Mouse (Mus musculus) heart, postnatal 4 days (tissue): ENCODE results near the gene Hdac4. TPM values are rescaled to one million over a fixed set of nuclear protein-coding genes. Genes with fewer than 3 reads are reported as not detected.

Experiments used
- DNase-seq: peaks from one replicate; pipeline ENCODE4 v3.0.0; 2021
- total RNA-seq, 2 experiments: library from RNA; stranded (reverse); gene quantifications; 2 replicates each; pipeline ENCODE4 v1.2.3; 2021

The Hdac4 gene
- total RNA-seq, 2 experiments from 2014 or later: 33.3 to 36.3 TPM

DNA sequence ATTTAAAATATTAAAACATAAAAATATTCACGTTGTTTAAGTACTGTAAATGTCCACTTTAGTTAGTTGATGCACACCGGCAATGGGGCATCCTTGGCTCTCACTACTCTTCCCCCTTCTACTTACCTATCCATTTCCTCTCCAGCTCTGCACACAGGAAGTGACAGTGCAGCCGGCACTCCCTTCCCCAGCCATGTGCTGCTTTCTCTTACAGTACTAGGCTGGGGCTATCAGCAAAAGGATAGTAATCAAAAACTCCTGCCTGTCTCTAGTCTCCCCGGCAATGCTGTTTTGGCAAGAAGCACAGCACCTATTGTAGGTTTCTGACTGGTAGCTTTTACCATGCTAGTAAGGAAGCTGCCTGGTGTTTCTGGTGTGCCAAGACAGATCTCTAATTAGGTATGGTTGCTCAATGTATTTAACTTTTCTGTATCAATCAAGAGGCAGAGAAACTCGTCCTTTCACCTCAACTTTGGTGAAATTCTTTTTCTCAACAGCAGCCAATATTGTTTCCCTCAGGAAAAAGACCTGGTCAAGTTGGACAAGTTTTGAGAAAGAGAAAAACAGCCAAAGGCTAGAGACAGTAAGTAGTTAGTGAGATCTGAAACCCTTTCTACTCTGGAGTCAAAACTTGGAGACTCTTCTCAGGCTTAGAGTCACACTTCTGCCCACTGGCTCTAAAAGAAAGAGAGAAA lies 136.6 kb downstream of the Hdac4 start:
- no peak for DNase-seq

DNA sequence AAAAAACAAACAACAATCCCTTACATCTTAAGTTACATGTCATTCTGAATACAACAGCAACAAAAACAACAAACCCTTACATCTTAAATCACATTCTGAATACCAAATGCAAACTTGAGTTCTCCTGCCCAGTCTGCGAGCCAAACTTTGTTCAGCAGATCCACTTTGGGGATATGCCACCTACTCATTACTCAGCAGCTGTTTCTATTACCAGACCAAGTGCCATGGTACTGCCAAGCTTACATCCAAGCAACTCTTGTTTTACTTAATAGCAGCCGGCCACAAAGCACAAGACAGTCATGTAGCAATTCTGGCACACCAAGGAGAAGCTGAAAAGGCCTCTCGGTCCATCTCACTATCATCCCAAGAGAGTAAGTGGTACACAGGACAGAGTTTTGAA lies 138.4 kb downstream of the Hdac4 start:
- no peak for DNase-seq

DNA sequence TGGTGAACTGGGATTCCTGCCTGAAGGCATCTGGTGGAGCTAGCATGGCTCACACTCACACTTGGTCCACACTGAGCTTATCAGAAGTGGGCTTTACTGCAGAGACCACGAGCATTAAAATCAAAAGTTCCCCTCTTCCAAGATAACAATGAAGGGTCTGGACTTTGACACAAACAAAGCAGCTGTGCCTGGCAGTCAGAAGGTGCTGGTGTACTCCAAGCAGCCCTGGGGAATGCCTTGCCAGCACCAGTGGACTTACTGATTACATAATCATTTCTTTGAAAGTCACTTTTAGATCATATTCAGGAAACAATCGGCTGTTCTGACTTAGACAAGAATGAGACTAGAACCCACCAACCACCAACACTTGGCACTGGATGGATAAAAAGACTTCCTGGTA lies 140.3 kb downstream of the Hdac4 start:
- DNase-seq: no peak

DNA sequence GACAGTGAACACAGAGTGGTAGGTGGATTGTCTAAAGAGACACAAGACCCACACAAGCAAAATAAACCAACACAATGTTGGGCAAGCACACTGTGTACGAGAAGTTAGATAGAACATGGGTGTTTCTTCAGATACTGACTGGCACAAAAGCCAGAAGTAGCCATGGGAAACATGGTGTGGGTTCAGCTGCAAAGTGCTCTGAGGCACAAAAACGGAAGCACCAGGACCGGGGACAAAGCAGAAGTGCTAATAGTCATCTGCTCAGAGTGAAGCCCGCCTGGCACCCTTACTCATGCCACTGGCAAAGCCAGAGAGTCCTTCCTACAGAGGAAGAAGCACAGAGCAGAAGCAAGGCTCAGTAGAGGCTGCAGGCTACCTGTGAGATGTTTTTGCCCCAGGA lies 143.3 kb downstream of the Hdac4 start:
- DNase-seq: no peak

DNA sequence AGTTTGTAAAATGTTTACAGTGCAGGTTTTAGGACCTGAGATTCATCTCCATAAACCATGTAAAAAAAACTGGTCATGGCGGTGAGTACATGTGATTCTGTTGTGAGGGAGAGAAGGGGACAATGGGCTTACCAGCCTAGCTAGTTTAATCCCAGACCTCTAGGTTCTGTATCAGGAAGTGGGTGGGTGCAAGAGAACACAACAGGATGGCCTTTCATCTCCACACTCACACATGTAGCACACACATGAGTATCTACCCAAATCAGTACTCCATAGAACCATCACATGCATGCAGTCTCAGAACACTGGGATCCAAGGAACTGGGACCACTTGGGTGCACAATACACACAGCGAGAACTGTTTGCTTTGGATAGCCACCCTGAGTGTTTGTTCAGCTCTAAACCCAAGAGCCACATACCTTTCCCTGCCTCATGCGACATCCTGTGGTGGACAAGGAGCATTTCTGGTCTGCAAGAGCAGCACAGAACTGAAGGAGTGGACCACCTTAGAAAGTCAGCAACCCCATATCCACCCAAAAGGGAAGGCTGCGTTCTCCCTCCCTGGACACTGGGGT lies 143.9 kb downstream of the Hdac4 start:
- DNase-seq: no peak

DNA sequence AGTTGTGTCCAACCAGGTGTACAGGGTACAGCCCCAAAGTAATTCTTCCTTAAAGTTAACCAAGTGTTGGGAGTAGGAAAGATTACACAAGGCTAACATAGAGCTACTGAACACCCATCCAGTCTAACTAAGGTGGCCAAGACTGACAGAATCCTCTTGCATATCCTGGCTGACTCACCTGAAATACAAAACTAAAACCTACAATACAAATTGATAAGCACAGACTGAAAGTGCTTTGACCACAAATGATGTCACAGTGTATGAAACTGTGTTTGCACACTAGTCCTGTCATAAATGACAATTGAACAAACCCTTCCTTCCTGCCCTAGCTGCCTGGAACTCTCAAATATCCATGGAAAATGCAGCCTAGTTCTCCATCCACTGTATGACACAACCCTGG lies 144.5 kb downstream of the Hdac4 start:
- DNase-seq: no peak

DNA sequence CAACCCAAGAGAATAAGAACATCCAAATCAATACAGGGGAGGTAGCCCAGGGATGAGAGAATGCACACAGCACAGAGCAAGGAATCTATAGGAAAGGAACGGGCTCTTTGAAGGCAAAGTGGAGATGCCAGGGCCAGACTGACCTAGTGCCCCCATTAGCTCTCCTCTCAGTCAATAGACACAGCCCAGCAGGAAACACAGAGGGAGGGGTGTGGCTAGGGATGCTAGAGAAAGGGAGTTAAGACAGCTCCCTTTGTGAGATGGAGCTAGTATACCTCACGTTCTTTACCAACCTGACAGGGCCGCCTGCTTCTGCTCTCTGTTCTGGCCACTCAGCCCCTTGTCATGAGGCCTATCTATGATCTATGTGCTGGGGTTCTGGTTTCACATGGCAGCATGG lies 144.9 kb downstream of the Hdac4 start:
- no peak for DNase-seq

DNA sequence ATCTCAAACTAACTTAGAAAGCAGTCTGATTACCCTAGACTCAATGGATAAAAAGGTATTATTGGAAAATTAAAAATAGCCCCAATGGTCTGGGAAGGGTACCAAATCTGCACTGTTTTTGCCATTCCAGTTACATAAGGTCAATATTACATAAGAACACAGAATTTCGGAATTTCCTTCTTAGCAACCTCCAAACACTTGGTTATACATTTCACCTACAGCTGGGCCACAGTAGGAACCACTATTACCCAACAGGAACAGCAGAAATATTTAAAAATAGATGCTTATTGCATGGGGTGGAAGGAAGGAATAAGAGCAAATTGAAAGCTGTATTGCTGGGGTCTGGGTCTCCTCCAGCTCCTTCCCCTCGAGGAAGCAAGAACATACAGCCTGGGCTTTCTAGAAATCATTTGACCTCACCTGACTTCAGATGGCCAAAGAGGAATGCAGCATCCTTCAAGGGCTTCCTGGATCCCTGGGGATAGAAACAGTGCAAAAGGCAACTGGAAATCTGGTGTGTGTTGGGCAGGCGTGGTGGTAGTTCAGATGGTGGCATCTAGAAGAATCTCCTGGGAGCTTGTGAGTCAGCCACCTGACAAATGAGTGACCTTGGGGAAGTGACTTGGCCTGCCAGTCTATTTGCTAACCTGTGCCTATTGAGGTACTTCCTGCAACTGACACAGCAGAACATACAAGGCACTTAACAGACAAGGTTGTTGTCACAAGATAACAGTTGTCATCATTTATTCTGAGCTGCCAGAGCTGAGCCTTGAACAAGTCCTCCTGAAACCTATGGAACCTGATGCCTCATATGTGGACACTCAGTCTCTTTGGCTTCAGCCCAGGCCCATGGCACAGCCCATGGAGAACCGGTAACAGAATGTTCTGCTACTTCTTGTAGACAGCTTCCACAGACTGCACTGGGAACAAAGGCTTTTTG lies 146.8 kb downstream of the Hdac4 start:
- no peak for DNase-seq

DNA sequence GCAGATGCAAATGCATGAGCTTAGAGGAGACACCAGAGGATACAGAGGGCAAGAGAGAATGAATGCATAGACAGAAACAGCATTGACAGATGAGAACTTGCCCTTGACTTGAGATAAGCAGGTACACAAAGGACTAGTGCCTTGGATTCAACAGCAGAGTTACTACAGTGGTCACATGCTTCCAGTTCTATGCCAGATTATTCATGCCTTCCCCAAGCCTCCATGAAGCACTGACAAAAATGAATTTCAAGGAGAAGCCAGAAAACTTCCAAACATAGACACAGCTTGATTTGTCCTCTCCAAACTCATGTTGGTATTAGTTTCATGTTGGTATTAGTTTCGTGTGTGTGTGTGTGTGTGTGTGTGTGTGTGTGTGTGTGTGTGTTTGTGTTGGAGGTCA lies 149.8 kb downstream of the Hdac4 start:
- DNase-seq: no peak

DNA sequence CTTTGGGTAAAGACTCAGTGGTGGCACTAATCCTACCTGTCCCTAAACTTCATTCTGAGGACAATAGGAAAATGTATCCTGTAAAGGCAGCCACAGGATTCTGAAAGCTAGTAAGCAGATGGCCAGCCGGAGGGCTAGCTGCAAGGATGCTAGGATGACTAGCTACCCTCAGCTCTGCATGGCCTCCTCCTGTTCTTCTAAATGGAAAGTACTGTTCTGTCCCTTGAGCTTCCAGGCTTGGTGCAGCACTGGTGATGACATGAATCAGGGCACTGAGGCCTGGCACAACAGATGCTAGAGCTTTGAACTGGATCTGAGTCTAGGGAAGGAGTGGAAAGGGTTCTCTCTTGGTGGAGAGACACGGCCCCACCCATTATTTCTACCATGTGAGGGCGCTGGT lies 150.6 kb downstream of the Hdac4 start:
- DNase-seq: no peak

DNA sequence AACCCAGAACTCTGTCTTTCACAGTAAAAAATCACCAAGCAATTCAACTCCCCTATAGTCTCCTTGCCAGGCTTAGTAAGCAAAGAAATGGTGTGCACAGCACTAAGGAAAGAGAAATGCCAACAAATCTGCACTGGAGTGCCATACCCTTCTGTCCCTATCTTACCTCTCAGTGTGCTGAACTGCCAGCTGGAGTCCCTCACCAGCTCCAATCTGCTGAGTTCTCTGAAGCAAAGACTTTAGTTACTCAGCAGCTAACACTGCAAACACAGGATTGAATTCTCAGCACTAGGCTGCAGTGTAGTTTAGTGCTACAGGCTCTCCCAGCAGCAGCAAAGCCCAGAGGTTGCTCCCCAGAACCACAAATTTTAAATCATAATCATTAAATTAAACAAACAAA lies 151.5 kb downstream of the Hdac4 start:
- DNase-seq: no peak

DNA sequence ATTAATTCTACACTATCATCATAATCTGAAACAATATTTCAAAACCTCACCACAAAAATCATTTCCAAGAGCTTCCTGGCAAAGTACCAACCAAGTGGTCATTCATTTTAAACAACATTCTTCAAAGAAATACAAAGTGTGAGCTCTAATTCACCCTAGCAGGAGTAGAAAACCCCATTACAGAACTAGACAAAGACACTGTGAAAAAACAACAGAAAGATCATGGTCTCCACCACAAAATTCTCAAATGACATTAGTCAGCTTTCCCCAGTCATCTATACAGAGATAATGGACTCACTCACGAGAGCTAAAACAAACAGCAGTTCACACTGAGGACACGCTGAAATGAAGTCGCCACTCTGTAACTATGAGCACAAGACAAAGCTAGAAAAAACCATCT lies 153.4 kb downstream of the Hdac4 start:
- DNase-seq: no peak

DNA sequence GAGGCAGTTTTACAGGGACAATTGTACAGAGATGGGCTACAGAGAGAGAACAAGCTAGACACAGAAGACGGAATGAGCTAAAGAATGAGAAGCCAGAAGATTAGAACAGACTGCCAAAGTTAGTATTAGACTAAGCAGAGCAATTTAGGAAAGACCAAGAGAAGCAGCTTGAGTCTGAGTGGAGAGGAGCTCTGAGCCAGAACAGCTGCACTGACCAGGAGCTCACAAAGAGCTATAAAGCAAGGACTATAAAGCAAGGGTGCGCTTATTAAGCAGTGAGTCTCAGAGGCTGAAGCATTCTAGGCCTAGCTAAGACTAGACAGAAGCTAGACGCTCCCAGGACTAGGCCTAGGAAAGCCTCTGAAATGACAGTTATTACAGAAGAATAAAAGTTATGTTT lies 154.2 kb downstream of the Hdac4 start:
- DNase-seq: no peak

DNA sequence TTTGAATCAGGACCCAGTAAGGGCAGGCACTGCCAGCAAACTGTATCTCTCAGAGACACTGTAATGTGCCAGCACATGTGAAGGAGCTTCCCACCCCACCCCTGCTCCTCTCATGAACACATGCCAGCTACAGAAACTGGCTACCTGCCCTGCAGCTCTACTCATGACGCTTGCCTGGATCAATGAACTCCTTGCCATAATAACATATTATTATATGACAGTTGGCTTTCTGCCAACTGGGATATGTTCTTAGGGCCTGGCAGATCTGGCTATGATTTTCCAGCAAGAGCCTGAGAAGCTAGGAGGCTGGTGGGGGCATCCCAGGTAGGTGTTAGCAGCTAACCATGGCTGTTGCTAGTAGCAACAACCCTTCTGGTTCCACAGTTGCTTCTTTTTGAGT lies 156.8 kb downstream of the Hdac4 start:
- DNase-seq: no peak

DNA sequence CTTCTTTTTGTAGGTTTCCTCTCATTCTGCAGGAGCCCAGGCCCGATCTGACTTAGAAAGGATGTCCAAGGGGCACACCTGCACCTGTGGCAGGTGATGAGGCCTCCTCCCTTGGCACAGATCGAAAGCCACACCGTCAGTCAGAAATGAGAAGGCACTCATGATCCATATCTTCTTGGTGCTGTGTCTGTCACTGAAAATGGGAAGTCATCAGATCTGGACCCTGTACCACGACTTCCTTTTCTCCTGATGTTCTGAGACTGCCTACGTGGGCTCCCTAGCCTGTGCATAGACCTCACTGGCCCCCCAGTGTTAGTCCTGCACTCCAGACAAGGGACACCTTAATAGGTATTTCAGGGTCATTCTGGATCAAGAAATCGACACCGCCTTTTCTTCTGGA lies 158.5 kb downstream of the Hdac4 start:
- DNase-seq: no peak

DNA sequence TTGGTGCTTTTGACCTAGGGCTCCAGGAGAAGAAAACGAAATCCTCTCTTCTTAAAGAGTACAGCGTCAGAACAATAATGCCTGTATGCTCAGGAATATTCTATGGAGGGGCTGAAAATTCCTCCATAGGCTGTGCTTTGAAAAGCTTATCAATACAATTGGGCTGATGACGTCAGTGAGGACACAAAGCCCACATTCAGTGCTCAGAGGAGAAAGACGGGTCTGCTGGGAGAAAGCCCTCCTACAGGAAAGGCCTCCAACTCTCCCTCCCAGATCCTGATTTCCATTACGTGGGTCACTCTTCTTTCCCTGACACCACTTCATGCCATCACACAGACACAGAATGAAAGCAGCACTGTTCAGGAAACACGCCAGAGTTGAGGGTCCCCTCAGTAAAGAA lies 159.7 kb downstream of the Hdac4 start:
- no peak for DNase-seq

DNA sequence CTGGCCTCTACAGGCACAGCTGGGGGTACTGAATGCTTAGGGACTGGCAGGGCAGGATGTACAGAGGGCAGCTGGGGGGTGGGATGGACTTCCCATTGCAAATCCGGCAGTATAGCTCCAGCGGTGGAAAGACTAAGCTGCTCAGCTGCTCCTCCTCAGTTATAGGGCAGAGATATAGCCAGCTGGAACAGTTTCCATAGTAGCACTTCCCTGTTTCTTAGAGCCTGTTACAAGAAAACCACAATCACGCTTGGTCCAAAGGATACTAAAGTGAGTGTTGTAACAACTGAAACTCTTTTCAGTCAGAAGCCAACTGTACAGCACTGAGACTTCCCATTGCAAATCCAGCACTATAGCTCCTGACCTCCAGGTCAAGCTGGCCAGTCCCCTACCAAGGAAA lies 161.3 kb downstream of the Hdac4 start:
- no peak for DNase-seq

DNA sequence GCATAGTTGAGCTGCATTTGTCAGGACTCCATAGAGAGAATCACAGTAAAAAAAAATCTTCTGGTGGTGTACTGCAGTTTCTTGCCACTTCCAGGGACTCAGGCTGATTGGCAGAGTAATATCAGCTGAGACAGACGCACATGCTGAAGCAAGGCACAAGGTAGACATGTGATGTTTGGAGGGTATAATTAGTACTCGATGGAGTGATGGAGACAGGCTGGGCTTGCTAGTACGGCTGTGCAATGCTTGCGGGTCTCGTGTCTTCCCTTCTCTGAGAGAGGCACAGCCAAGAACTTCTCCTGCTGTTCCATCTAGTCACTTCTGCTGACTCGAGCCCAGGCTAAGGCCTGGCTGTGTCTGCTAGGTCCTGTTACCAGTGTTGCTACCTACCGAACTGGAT lies 162.0 kb downstream of the Hdac4 start:
- DNase-seq: no peak

DNA sequence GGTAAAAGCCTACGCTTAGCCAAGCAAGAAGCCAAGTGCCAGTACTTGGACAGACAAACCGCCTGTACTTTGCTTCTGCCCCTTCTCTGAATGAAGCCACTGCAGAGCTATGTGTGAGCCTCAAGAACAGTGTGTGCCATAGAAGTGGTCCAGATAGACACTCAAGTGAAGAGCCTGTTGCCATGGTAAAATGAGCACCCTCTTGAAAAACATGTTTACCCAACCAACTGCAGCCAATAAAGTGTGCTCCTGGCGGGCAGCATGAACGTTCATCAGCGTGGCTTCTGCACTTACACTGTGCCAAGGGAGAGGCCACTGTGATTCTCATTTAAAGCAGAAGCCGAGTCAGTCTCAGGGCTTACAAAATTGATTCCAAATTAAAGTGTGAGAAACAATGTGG lies 165.0 kb downstream of the Hdac4 start:
- DNase-seq: no peak

DNA sequence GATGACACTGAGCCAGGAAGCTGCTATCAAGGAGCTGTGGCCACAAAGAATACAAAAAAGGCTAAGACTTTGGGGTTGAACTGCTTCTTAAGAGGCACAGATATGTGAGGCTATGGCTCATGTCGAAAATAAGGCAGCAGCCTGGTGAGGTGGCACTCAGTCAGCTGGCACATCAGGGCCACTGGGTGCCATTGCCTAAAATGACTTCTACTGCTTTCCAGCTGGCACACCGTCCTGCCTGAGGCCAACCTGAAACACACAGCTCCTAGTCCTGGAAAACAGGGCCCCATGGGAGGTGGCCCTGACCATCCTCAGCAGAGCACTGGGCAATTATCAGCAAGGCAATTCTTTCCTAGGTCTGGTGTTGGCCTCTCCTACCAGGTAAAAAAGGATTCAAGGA lies 167.3 kb downstream of the Hdac4 start:
- no peak for DNase-seq

DNA sequence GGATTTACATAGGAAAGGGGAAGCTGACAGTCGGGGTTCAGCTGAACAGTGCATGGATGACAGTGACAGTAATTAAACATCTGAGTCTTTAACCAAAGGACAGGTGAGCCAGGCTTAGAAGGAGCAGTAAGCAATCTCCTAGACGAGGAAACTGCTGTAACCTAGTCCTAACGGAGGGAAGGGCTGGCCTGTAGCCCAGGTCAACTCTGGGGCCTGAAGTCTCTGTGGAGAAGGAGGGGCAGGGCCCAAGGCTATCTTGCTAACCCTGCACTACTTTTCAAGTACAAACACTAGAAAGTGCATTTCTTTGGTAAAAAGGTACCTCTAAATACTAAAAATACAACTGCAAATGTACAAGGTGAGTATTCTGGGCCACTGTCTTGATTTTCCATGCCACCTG lies 169.1 kb downstream of the Hdac4 start:
- no peak for DNase-seq

DNA sequence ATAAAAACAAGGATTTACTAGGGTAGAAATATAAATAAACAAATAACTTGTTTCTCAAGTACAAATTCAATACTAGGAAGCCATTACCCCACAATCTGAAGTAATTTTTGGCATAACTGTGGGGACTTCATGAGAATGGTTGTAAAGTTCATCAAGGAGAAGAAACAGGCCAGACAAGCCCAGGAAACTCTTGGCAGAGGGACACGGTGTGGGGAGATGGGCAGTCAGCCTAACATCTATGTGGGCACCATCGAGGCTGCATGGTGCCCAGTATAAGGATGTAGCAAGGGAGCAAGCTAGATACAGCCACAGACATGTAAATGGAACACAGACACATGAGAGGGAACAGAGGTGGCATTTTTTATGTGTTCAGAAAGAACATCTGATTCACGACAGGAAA lies 171.6 kb downstream of the Hdac4 start:
- DNase-seq: no peak

DNA sequence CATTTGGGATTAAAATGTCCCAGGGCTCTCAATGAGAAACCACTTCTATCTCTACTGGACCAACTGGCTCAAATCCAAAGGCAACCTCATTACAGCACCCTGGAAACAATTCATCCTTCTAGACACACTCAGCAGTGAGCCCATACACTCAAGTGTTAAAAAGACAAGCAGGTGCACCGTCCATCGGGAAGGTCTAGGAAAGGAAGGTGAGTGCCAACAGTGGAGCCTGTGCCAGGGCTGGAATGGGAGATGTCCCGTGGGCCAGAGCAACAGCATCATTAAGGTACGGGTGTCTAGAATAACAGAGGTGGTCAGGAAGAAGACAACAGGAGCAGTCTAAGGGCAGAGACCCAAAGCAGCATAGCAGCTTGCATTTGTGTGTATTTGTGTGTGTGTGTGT lies 173.5 kb downstream of the Hdac4 start:
- DNase-seq: no peak
